Mouse (Mus musculus): ENCODE measurements at regions not wholly inside any gene's neighbourhood (a gene's known extent, or its start where the extent isn't known, plus 50 kb on each side); places are given as distances from the start of the nearest gene placed in this dataset.

GRCm38 (mm10) chr2:95231739-95232134, 793.8 kb upstream of the Api5 start:
- no peak for TF ChIP-seq POLR2A (IDR thresholded peaks at IDR 0.05; ENCODE audit: extremely low read depth, insufficient read depth, low read length)
- TF ChIP-seq CTCF (IDR thresholded peaks at IDR 0.05; ENCODE audit: low read depth, low read length): no peak

All from liver, adult 2 months (tissue).